Mouse (Mus musculus) embryonic fibroblast, embryonic 13.5 days (primary cell): ENCODE data around the gene Olfr458.

Experiments
- CTCF ChIP-seq: IDR thresholded peaks from 2 replicates; pipeline ENCODE4 v1.5.1; 2011; ENCODE audit warnings: mild to moderate bottlenecking, control low read depth, low read length, moderate library complexity, borderline replicate concordance; ENCODE audit not compliant: insufficient read depth
- POLR2A ChIP-seq: IDR thresholded peaks from 2 replicates; pipeline ENCODE4 v1.6.1; 2011; ENCODE audit warnings: low read depth, mild to moderate bottlenecking, control low read depth, low read length, moderate library complexity

DNA sequence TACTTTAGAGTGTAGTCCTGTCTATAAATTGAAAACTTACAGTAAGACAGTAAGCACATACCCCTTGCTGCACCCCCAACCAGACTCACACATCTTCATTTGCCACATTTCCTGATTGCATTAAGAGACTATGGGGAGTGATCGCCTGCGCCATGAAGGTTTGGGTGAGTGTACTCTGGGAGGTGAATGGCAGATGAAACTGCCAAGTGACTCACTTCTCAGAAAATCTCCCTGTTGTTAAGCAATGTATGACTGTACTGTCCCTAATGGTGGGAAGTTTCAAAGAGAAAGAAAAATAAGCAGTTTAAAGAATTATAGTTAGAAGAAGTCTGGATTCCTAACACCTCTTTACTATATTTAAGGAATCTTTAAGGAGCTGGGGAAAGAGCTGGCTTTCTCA is 45.6 kb downstream of the Olfr458 start:
- TF ChIP-seq CTCF, result no peak
- no peak for TF ChIP-seq POLR2A
